ENCODE assay signal across 12 mouse cellular contexts in genomic region chr3:138095718-138096117, GRCm38 (mm10). TPM values are rescaled to one million over a fixed set of nuclear protein-coding genes. Genes with fewer than 3 reads are reported as not detected.
DNase-seq lines count a peak whose midpoint lies in the region; ATAC-seq and TF ChIP-seq lines count a peak whose summit lies in the region.
"Had no signal": no experiment of that assay in that cellular context is flagged by ENCODE, and none has a peak within 500 bp of the region (broad histone marks: within the 10 kb centered on the region; RNA-seq: fewer than 3 reads in every experiment).

No protein-coding gene starts in this region.

- no peaks in the 10 kb centered on the region for H3K4me1 ChIP-seq in intestine, postnatal 0 days (replicated peaks; ENCODE audit: control insufficient read depth, insufficient read depth, low read length)
- H3K4me1 ChIP-seq: midbrain, embryonic 12.5 days had no signal

- no peak overlapping the region for H3K4me2 ChIP-seq in intestine, postnatal 0 days (replicated peaks; ENCODE audit: low read depth)
- H3K4me2 ChIP-seq: heart, embryonic 12.5 days; midbrain, embryonic 12.5 days had no signal

- peak; percentile 62 for ATAC-seq in frontal cortex, adult (ENCODE audit: low TSS enrichment)
- ATAC-seq in intestine, postnatal 0 days, result no peak

- H3K9me3 ChIP-seq in intestine, postnatal 0 days (ENCODE audit: control insufficient read depth), result no peaks in the 10 kb centered on the region
- H3K9me3 ChIP-seq: heart, embryonic 12.5 days; midbrain, embryonic 12.5 days had no signal

- TF ChIP-seq CTCF in intestine, postnatal 0 days (IDR thresholded peaks at IDR 0.05; ENCODE audit: low read depth), result no peak

- H3K27me3 ChIP-seq in intestine, postnatal 0 days (replicated peaks; ENCODE audit: control insufficient read depth, insufficient read depth, low read length), result no peaks in the 10 kb centered on the region
- H3K27me3 ChIP-seq: heart, embryonic 12.5 days; midbrain, embryonic 12.5 days had no signal

- no peak overlapping the region for H3K4me3 ChIP-seq in intestine, postnatal 0 days (ENCODE audit: low read depth, low read length)
- H3K4me3 ChIP-seq: heart, embryonic 12.5 days; midbrain, embryonic 12.5 days had no signal

- 66% methylated on average over 10 of the region's 10 CpGs for WGBS in intestine, postnatal 0 days

- peaks cover 63% of the 10 kb centered on the region for H3K36me3 ChIP-seq in intestine, postnatal 0 days (ENCODE audit: control insufficient read depth, insufficient read depth)
- H3K36me3 ChIP-seq: heart, embryonic 12.5 days; midbrain, embryonic 12.5 days had no signal

- DNase-seq in frontal cortex, postnatal 14 days (ENCODE audit: low spot score in 2 of 2), result no peak
- peak; percentile 54 for DNase-seq in left cerebral cortex, postnatal 4 days
- no peak for DNase-seq in left cerebral cortex, adult 8-10 months (ENCODE audit: low spot score in 2 of 2)
- peak; percentile 78 for DNase-seq in adipocyte (ENCODE audit: low spot score)
- DNase-seq in left cerebral cortex, adult 18-20 months (ENCODE audit: low spot score in 2 of 2), result no peak
- no peak for DNase-seq in thymus, postnatal 36 days

- H3K9ac ChIP-seq in intestine, postnatal 0 days (ENCODE audit: low read depth, low read length), result no peak overlapping the region
- H3K9ac ChIP-seq: heart, embryonic 12.5 days; midbrain, embryonic 12.5 days had no signal

- intact Hi-C loops in left cerebral cortex, postnatal 4 days (cut with DNase I), result no loop called here

- peak overlapping the region; percentile 1; the same call in 1 of the 2 replicates for H3K27ac ChIP-seq in intestine, postnatal 0 days (ENCODE audit: low read depth, low read length)
- H3K27ac ChIP-seq: midbrain, embryonic 12.5 days had no signal

RNA-seq across cellular contexts. Expression of gene Gm5105, which starts 28.5 kb away (rescaled TPM):
- not detected for total RNA-seq in left cerebral cortex, postnatal 4 days (2021)
- total RNA-seq in left cerebral cortex, adult 8-10 months (2022), result under 1 TPM in 1 of 4 experiments, not detected in 3; 0.21 TPM
- not detected in 2 replicates for polyA plus RNA-seq in intestine, postnatal 0 days (2015; fragmentation: Nextera tagmentation; extraction: Ambion mirVana)
- under 1 TPM in 1 of 2 experiments, not detected in 1; 0.21 TPM for total RNA-seq in left cerebral cortex, adult 18-20 months (2021)
- total RNA-seq: ES-E14; left cerebral cortex, postnatal 10 days had no signal
- polyA plus RNA-seq: midbrain, embryonic 12.5 days had no signal

RNA-seq across cellular contexts. Expression of gene 1110002E22Rik, which starts 30.9 kb away (rescaled TPM):
- total RNA-seq in left cerebral cortex, postnatal 4 days (2021), result 1 to 10 TPM; 2.8 to 3.4 TPM
- 1 to 10 TPM; 1.3 to 2.2 (median 1.6) TPM for total RNA-seq in left cerebral cortex, adult 8-10 months (2022)
- 0.07 and 0.08 TPM in 2 replicates for polyA plus RNA-seq in intestine, postnatal 0 days (2015; fragmentation: Nextera tagmentation; extraction: Ambion mirVana)
- 1 to 10 TPM; 2.2 to 3.9 TPM for total RNA-seq in left cerebral cortex, adult 18-20 months (2021)

RNA-seq across cellular contexts. Expression of gene Trmt10a, which starts 47.5 kb away (rescaled TPM):
- total RNA-seq in left cerebral cortex, postnatal 4 days (2021), result 1 to 10 TPM; 4.4 to 5.5 TPM
- total RNA-seq in left cerebral cortex, adult 8-10 months (2022), result 1 to 10 TPM; 3.7 to 6.4 (median 4.7) TPM
- polyA plus RNA-seq in intestine, postnatal 0 days (2015; fragmentation: Nextera tagmentation; extraction: Ambion mirVana), result 4.3 and 4.7 TPM in 2 replicates
- total RNA-seq in left cerebral cortex, adult 18-20 months (2021), result 1 to 10 TPM; 4.0 to 4.9 TPM

RNA-seq across cellular contexts. Expression of gene Mttp, which starts 49.0 kb away (rescaled TPM):
- 1 to 10 TPM; 4.4 to 5.0 TPM for total RNA-seq in left cerebral cortex, postnatal 4 days (2021)
- 1 to 10 TPM; 7.3 to 7.8 (median 7.8) TPM for total RNA-seq in left cerebral cortex, adult 8-10 months (2022)
- 930 and 998 TPM in 2 replicates for polyA plus RNA-seq in intestine, postnatal 0 days (2015; fragmentation: Nextera tagmentation; extraction: Ambion mirVana)
- 1 to 10 TPM; 6.1 to 8.5 TPM for total RNA-seq in left cerebral cortex, adult 18-20 months (2021)

Comparison
In these comparisons a context has a peak if more than half of its experiments do, and no peak if none do; other contexts are left out.
1. DNase-seq: peak in left cerebral cortex, postnatal 4 days (single experiment) and adipocyte (single experiment); none in frontal cortex, postnatal 14 days (0 of 2), left cerebral cortex, adult 8-10 months (0 of 2), left cerebral cortex, adult 18-20 months (0 of 2) and thymus, postnatal 36 days (0 of 2).